8 mouse cellular contexts compared by ENCODE assay signal in genomic region chr10:17723871-17724741, GRCm38 (mm10). TPM values are rescaled to one million over a fixed set of nuclear protein-coding genes. Genes with fewer than 3 reads are reported as not detected.
DNase-seq lines count a peak whose midpoint lies in the region; ATAC-seq lines count a peak whose summit lies in the region.

No protein-coding gene starts in this region.

- H3K4me2 ChIP-seq in intestine, embryonic 15.5 days (replicated peaks) = peak overlapping the region; percentile 79

- peak; percentile 8 for ATAC-seq in intestine, embryonic 15.5 days

- peak; percentile 87 for DNase-seq in T-cell, adult 2 months (ENCODE audit: low spot score)
- DNase-seq in cerebellum, postnatal 36 days = peak; percentile 64
- peak; percentile 74 for DNase-seq in gastrocnemius, postnatal 25 days
- DNase-seq in left cerebral cortex, postnatal 4 days = peak; percentile 65
- DNase-seq in midbrain, embryonic 10.5 days (ENCODE audit: low spot score) = peak; percentile 62
- DNase-seq in right cerebral cortex, postnatal 4 days = peak; percentile 72
- peak; percentile 55 for DNase-seq in yolk sac, embryonic 10.5 days (ENCODE audit: low spot score)

- peak overlapping the region; percentile 99 for H3K27ac ChIP-seq in intestine, embryonic 15.5 days
- H3K27ac ChIP-seq in midbrain, embryonic 10.5 days (replicated peaks) = peak overlapping the region; percentile 99

- H3K4me1 ChIP-seq in intestine, embryonic 15.5 days (replicated peaks) = peaks cover 11% of the 10 kb centered on the region
- H3K4me1 ChIP-seq in midbrain, embryonic 10.5 days = peaks cover 53% of the 10 kb centered on the region

- peak overlapping the region; percentile 97 for H3K9ac ChIP-seq in intestine, embryonic 15.5 days

- no peaks in the 10 kb centered on the region for H3K9me3 ChIP-seq in intestine, embryonic 15.5 days
- H3K9me3 ChIP-seq in midbrain, embryonic 10.5 days (replicated peaks) = no peaks in the 10 kb centered on the region

- under 1% methylated on average over 65 of the region's 65 CpGs for WGBS in intestine, embryonic 15.5 days
- WGBS in midbrain, embryonic 10.5 days = under 1% methylated on average over 65 of the region's 65 CpGs

- intact Hi-C loops in left cerebral cortex, postnatal 4 days (cut with DNase I) = loop anchor here (10.0 kb wide), 3 partner anchors 299 to 1899 kb away; no protein-coding TSS in a partner anchor

- no peaks in the 10 kb centered on the region for H3K36me3 ChIP-seq in intestine, embryonic 15.5 days
- H3K36me3 ChIP-seq in midbrain, embryonic 10.5 days = peaks cover 20% of the 10 kb centered on the region

- peak overlapping the region; percentile 89 for H3K4me3 ChIP-seq in intestine, embryonic 15.5 days (replicated peaks)
- H3K4me3 ChIP-seq in midbrain, embryonic 10.5 days = peak overlapping the region; percentile 98

- no peaks in the 10 kb centered on the region for H3K27me3 ChIP-seq in intestine, embryonic 15.5 days (replicated peaks)
- no peaks in the 10 kb centered on the region for H3K27me3 ChIP-seq in midbrain, embryonic 10.5 days (ENCODE audit: low read depth, poor library complexity, severe bottlenecking)

RNA-seq across cellular contexts. Expression of gene Cited2, which starts 1.1 kb away (rescaled TPM):
- total RNA-seq in gastrocnemius, postnatal 25 days (2021) = 10 to 100 TPM; 34.4 to 98.8 TPM
- 48.9 and 49.5 TPM in 2 replicates for polyA plus RNA-seq in intestine, embryonic 15.5 days (2015; fragmentation: Nextera tagmentation; extraction: Ambion mirVana)
- 10 to 100 TPM; 41.9 to 48.3 TPM for total RNA-seq in left cerebral cortex, postnatal 4 days (2021)
- 59.6 and 60.1 TPM in 2 replicates for polyA plus RNA-seq in midbrain, embryonic 10.5 days (2016; fragmentation: Nextera tagmentation; extraction: Ambion mirVana)

Comparison
In these comparisons a context has a peak if more than half of its experiments do, and no peak if none do; other contexts are left out.
1. Peak in every context shown above with its lines: DNase-seq, ATAC-seq, H3K4me3 ChIP-seq and H3K27ac ChIP-seq.